Mouse (Mus musculus): ENCODE results near the gene Trex2.

DNA sequence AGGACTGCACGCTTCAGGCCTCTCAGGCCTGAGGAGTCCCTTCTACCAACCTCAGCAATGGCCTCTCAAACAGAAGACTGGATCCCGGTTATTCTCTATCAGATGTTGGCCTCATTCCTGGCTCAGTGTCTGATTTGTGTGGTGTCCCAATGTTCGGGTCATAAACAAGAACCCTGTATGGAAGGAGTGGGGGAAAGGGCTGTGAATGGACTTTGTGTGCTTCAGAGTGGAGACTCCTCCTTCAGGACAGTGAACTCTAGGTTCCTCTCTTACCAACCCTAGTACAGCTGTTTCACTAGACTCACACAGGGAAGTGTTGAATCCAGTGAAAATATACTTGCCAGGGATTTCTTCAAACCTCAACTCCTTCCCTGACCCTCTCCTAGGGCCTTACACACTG, 33.2 kb upstream of the Trex2 start:
- TF ChIP-seq POLR2A (IDR thresholded peaks at IDR 0.05; ENCODE audit: borderline replicate concordance, control insufficient read depth, low read depth, low read length) (no peak), CTCF (IDR thresholded peaks at IDR 0.05; ENCODE audit: control insufficient read depth, insufficient read depth, low read length) (no peak)
